Mouse (Mus musculus): ENCODE measurements around the gene Slfn3.

- TF ChIP-seq CTCF (IDR thresholded peaks at IDR 0.05; ENCODE audit: low read depth) (no peak), EP300 (optimal IDR thresholded peaks at IDR 0.05) (no peak)
Observed at GRCm38 (mm10) chr11:83205002-83205401, 13.9 kb downstream of the Slfn3 start.
